Mouse (Mus musculus) G1E-ER4 (cell line): ENCODE measurements around the gene 1700069L16Rik. TPM values are rescaled to one million over a fixed set of nuclear protein-coding genes. Genes with fewer than 3 reads are reported as not detected.

Source experiments
- GATA1 ChIP-seq: IDR thresholded peaks from one replicate; pipeline ENCODE4 v1.8.0; 2012; ENCODE audit warnings: low read length, inconsistent platforms
- polyA plus RNA-seq: library from polyadenylated mRNA; stranded (reverse); fragments of >175 nt; gene quantifications from 2 replicates; pipeline ENCODE4 v1.2.3, GENCODE M21; 2012

Gene 1700069L16Rik
- polyA plus RNA-seq, 1 experiment: not detected

DNA sequence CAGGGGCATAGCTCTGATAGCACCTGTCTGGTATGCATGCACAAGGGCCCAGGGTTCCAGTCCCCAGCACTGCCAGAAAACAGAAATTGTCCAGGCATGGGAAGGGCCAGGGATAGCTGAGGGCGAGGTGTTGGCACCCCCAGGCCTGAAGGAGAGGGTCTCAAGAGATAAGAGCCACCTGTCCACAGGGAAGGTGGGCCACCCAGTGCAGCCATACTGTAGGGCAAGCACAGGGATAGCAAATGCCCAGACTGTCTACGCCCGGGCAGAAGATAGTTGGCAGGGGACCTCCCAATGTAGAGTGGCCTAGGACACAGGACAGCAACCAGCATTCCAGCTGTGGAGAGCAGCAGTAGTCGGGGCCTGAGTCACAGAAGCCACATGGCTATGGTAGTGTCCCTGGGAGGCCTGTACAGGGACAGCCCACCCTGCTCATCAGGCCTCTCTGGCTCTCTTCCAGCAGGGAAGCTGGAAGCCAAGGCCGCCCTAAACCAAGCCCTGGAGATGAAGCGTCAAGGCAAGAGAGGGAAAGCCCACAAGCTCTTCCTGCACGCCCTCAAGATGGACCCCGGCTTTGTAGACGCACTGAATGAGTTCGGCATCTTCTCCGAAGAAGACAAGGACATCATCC, 13.2 kb upstream of the 1700069L16Rik start:
- no peak for TF ChIP-seq GATA1

DNA sequence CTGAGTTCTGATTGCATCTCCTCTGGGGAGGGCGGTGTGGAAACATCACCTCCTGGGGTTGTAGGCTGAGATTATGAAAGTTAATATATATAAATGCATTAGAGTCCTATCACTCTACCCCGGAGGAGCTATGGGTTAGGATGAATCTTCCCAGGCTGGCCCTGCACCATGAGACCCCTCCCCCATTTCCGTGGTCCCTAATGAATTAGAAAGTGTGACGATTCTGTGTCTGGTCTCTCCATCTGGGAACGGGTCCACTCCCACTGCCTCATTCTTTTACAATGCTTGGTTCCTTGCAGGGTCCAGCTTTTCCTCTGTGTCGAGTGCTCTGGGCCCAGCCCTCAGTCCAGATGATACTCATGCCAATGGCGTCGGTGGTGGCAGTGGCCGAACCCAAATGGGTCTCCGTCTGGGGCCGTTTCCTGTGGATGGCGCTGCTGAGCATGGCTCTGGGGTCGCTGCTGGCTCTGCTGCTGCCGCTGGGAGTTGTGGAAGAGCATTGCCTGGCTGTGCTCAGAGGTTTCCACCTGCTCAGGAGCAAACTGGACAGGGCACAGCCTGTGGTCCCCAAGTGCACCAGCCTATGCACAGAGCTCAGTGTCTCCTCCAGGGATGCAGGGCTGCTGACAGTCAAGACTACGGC, 12.1 kb upstream of the 1700069L16Rik start:
- no peak for TF ChIP-seq GATA1

DNA sequence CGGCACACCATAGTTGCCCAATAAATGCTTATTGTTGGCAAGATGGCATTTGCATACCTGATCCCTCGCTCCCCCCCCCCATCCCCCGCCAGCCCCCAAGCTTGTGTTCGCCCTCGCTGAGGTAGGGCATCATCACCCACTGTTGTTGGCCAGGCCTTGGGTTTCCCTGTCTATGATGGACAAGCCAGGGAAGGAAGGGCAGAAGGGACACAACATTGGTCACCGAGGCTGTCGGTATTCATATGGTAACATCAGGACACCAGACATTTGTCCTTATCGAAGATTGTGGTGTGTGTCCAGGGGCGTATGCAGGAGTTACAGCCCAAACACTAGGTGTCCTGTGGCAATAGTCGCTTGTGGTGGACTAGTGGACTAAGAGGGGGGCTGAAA, 11.5 kb upstream of the 1700069L16Rik start:
- no peak for TF ChIP-seq GATA1

DNA sequence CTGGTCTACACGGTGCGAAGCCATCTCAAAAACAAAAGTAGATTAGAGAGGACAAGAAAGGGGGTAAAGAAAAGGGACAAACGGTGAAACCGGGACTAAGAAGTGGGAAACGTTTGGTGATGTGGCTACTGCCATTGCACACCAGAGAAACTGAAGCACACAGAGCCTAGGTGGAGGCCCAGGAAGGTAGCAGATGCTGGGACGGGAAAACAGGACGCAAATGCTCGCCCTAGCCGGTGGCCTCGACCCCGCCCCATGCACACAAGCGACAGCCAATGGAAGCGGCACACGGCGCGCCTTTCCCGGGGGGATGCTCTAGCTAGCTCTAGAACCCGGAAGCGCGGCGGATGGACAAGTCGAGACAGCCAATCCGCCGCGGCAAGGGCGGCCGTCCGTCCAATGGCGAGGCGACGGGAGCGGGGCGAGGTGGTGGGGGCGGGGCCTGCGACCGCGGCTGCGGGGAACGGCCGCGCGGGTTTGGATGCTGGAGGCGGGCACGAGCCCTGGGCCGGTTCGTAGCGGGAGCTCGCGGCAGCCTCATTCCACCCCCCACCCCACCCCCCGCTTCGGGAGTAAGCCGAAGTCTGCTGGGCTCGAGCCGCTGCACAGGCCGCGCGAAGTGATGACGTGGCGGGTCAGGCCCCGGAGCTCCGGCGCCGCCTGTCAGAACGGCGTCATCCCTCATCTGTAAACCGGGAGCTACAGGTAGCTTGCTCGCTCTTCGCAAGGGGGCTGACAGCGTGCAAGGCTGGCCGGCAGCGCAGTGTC, 11.0 kb upstream of the 1700069L16Rik start, which contains the start of gene Ficd:
Gene Ficd, plus strand, starts transcription at position 459 of the 768 bp plus-strand sequence.
- no peak for TF ChIP-seq GATA1

DNA sequence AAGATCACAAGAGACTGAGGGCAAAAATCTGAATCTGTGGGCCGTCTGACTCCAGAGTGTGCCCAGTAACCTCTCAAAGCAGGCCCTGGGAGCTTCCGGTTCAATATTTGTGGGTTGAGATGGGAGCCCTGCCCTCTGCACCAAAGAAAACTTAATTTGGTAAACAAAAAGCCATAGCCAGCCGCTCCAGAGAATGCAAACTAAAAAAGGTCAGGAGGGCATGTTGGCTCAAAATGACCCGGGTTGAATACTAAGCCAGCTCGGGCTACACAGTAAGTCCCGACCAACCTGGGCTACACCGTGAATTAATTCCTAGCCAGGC, 10.4 kb upstream of the 1700069L16Rik start:
- TF ChIP-seq GATA1: no peak

DNA sequence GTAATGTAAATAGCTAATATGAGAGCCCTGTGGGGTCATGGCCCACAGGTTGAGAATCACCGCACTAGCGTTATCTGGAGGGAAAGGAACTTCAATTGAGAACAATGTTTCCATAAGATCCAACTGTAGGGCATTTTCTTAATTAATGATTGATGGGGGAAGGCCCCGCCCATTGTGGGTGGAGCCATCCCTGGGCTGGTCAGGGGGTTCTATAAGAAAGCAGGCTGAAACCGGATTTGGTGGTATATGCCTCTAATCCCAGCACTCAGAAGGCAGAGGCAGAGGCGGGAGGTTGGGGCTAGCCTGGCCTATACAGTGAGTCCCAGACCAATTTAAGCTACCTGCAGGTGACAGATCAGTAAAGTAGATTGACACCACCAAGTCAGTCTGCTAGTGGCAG, 9.8 kb upstream of the 1700069L16Rik start:
- no peak for TF ChIP-seq GATA1

DNA sequence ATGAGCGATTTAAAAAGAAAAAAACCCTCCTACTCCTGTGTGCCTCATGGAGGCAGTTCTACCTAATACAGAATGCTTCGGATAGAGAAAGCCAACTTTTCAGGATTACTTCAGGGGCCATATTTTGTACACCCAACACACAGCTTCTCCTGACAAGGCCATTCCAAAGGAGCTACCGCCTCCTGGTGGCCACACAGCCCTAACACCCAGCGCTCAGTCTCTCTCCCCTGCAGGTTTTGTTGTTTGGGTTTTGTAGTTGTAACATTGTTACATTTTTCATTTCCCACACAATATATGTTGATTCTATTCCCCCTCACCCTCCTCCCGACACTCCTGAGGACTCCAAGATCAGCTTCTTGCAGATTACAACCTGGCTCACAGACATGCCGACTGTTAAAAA, 7.6 kb upstream of the 1700069L16Rik start:
- no peak for TF ChIP-seq GATA1

DNA sequence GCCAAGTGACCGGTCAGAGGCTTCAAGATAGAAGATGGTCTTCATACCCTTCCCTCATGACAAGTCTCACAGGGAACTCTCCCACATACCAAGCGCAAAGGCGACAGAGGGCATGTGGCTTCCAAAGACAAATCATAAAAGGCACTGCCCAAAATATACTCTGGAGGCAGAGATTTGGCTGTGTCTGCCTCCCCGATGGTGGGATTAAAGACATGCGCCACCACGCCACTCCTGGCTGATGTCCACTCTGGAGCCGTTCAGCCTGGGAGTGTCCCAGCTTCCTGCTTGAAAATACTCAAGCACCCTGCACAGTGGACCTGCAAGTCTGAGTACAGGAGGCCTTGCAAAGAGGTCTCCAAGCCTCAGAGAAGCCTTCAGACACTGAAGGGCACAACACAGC, 6.6 kb upstream of the 1700069L16Rik start:
- TF ChIP-seq GATA1: no peak

DNA sequence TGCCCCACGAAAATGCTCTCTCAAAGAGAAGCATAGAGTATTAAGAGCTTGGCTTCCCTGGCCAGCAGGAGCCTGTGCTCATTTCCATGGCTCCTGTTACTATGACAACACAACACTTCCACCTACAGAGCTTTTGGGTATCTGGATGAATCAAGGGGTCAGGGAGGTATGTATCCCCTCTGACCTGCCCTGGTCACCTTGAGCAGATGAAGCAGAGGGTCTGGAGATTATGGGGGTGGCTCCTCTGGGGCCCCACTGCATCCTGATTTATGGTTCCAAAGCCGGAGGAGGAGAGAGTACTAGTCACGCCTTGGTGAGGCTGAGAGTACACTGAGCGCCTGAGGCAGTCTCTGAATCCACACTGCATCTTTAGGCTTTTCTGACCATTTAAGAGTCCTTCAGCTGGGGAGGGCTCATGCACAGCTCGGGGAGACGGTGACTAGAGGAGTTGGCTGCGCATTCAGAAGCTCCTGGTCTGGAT, 6.1 kb upstream of the 1700069L16Rik start:
- TF ChIP-seq GATA1: no peak

DNA sequence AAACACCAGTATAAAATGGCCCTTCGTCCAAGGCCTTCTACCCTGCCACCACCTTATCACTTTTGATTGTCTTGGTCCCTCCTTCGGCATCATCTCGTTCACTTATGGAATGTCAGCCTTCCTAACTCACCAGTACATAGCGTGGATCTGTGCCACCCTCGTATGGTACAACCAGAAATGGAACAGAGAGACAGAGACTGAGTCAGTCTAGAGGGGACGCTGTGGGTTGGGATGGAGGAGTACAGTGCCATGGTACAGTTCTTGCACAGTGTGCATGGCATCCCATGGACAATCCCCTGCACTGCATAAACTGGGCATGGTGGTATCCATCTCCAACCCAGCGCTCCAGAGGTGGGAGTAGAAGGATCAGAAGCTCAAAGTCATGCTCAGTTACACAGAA, 4.1 kb upstream of the 1700069L16Rik start:
- TF ChIP-seq GATA1: no peak

DNA sequence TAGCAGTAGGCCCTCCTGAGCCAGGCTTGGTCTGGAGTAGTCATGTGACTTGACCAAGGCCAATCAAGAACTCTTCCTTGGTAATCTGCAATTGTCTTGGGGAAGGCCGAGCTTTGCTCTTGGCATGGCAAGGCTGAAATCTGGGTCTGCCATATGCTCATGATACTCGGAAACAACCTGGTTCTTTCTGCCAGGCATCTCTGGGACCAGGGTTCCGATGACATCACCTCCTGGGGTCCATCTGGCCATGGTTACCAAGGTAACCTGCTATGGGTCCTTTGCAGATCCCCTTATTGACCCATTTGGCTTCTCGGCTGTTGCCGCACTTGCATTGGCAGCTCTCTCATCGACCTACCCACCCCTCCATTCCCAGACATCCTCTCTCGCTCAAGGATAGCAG, 3.4 kb upstream of the 1700069L16Rik start:
- no peak for TF ChIP-seq GATA1

DNA sequence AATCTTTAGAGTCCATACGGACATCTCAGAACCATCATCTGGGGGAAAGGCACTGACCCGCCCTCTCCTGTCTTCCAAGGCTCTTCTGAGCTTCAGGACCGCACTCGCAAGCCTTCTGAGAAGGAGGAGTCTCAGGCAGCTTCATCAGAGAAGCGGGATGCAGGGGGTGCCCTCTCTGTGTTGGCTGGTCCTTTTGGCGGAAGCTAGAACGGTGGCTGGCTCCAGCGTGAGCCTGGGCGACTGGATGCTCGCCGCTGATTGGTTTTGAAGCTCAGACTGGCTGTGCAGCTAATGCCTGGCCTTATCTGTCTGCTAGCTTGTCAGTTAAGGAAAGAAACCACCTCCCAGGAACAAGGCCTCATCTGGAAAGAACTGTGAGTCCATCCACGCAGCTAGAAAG, 2.7 kb upstream of the 1700069L16Rik start:
- TF ChIP-seq GATA1: no peak

DNA sequence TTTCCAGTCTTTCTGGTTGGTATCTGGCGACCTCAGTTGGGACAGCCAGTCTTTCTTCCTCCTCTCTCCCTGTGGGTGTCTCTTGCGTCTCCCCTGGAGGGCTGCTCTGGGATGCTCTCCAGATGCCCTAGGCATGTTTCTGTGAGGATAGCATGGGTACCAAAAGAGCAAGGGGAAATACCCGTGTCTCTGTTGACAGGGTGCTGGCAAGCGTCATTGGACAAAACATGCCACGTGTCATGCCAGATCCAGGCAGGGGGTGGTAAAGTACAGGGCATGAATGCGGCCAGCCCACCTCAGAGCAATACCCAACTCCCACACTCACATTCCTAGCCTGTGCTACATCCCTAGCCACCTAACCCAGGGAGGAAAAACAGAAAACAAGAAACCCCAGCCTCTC, 2.0 kb upstream of the 1700069L16Rik start:
- no peak for TF ChIP-seq GATA1

DNA sequence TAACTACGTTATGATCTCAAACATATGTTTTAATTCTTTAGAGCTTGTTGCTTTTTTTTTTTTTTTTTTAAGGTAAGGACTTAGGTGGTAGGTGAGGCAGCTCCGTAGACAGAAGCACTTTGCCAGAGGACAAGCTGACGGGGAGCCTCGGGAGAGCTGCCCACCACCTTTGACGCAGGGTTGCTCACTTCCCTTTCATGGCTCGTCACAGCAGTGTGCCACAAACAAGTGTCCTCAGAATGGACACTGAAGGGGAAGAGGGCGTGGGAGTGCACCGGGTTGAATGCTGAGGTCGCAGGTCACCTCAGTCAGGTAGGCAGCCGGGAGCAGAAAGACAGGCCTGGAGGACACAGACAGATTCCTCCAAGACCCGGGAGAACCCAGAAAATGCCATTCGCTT, 845 bp upstream of the 1700069L16Rik start:
- TF ChIP-seq GATA1: no peak

DNA sequence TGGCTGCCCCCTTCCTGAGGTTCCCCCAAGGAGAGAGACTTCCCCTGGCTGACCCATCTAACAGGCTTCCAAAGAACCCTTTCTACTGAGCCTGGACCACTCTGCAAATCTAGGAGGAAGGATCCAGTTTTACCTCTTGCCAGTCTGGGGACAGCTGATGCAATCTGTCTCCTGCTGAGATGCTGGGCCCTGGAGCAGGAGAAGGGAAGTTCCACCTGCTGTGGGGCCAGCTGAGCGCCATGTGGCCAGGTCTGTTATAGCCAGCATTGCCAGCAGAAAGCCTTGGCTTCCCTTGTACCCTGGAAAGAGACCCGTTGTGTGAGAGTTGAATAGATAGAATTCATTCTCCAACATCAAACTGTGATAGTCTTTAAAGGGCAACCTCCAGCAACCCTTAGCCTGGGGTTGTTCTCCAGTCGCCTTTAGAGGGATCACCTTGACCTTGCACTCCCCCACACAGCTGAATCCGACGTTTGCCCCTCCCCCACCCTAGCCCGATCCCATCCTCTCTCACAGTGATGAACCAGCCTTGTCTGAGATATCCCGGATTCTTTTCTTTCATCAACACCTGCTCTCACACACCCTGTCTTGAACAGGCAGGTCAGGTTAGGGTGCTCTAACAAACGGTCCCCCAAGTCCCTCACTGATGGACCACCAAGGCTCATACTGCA, 870 bp downstream of the 1700069L16Rik start:
- TF ChIP-seq GATA1: no peak

DNA sequence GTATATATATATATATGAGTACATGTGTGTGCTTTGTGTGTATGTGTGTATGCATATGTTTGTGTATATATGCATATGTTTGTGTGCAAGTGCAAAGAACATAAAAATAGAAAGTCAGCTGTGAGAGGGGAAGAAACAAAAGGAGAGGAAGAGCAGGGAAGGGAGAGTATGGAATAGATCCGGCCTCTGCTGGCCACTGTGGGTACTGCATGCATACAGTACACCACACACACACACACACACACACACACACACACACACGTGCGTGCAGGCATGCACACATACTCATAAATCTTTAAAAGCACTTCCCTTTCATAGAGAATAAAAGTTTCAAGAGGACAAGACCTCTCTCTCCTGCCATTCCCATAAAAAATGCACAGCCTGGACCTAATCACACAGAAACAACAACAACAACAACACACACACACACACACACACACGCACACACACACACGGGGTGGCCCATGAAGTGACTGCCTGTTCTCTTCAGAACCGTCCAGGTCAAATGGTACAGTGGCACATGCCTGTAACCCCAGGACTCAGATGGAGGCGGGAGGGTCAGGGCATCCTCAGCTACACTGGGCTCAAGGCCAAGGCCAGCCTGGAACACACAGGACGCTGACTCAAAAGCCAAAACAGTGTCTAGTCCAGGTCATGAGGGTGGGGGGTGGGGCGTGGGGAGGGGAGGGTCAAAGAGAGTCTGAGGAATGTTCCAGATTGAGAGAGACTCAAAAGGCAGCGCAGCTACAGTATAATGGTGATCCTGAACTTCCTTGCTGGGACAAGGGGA, 2.2 kb downstream of the 1700069L16Rik start:
- no peak for TF ChIP-seq GATA1
